Mouse (Mus musculus) layer of hippocampus, adult 18-20 months (tissue): ENCODE results near the gene Espl1. TPM values are rescaled to one million over a fixed set of nuclear protein-coding genes. Genes with fewer than 3 reads are reported as not detected.
"Not testable (repeated sequence)": the region's sequence is repeated elsewhere in the genome, so short reads cannot be mapped to it uniquely, and the experiment has no call there.

Experiments used
- DNase-seq, 2 experiments: peaks; one replicate each; pipeline ENCODE4 v3.0.0; 2022; ENCODE audit warnings: low spot score in 2 of 2
- total RNA-seq, 2 experiments: library from RNA; stranded (reverse); gene quantifications; 2 replicates each; pipeline ENCODE4 v1.2.3; 2021

Gene Espl1
- total RNA-seq, 2 experiments from 2014 or later, result 0.64 to 1.4 TPM

GRCm38 (mm10) chr15:102331610-102332015 is 35.5 kb downstream of the Espl1 start, which contains the start of gene Myg1:
TSS of gene Myg1 (plus strand) at chr15:102331709.
- DNase-seq, result peak; percentile 77 to 90

- no peak for DNase-seq
These were observed 39.2 kb downstream of the Espl1 start for GRCm38 (mm10) chr15:102335254-102335653.

GRCm38 (mm10) chr15:102335925-102336324 is 39.9 kb downstream of the Espl1 start:
- not testable (repeated sequence) for DNase-seq

DNA sequence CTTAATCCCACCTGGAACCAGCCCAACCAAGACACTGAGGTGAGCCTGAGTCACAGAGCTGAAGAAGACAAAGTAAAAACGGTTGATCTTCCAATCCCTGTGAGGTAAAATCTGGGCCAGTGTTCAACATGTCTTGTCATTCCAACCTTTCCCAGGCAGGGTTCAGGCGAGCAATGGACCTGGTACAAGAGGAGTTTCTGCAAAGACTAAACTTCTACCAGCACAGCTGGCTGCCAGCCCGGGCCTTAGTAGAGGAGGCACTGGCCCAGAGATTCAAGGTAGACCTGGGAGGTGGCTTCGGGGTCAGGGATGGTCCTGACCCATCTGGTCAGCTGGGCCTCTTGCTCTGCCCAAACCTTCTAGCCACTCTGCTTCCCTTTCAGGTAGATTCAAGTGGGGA is 40.9 kb downstream of the Espl1 start:
- DNase-seq, result no peak

- no peak for DNase-seq
These were observed 43.5 kb downstream of the Espl1 start for GRCm38 (mm10) chr15:102339612-102340011.

DNA sequence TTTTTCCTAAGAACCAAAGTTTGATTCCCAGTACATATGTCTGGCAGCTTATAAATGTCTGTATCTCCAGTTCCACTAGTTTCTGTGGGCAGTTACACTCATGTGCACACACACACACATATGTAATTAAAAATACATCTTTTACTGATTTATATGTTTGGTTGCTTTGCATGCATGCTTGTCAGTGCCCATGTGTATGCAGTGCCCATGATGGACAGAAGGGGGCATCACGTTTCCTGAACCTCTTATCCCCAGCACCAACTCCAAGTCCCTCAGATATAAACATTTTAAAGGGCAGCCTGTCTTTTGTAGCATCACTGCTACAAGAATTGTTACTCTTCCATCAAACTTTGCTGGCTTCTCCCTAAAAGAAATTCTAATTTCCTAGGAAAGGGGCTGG is 45.5 kb downstream of the Espl1 start:
- DNase-seq, result peak in 1 of 2 experiments; percentile 58

- DNase-seq, result no peak
These were observed 48.4 kb downstream of the Espl1 start for GRCm38 (mm10) chr15:102344490-102344889.

DNA sequence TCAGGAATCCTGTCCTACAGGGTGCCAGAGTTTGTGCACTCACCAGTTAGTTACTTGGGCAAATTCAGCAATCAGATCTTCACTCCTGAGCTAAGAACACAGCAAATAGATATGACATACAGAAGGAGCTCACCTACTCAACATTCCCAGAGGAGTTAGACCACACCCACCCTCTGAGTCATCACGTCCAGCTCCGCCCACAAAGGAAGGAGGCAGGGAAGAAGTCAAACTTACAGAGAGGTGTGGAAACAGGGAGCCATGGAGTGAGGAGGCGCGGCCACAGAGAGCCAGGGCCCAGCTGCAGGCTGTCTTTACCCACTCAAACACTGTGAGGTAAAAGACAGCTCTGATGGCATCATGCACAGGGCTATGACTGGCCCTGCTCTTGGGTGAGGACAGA is 50.4 kb downstream of the Espl1 start:
- no peak for DNase-seq

- peak; percentile 90 to 97 for DNase-seq
These were observed 54.3 kb downstream of the Espl1 start, which contains the start of gene Aaas for GRCm38 (mm10) chr15:102350138-102350941. TSS of gene Aaas (minus strand) at chr15:102350771.

GRCm38 (mm10) chr15:102350942-102351291 is 54.9 kb downstream of the Espl1 start:
- DNase-seq, result no peak

- DNase-seq, result no peak
These were observed 56.1 kb downstream of the Espl1 start for GRCm38 (mm10) chr15:102352177-102352576.

GRCm38 (mm10) chr15:102353986-102354385 is 57.9 kb downstream of the Espl1 start:
- DNase-seq, result no peak

DNA sequence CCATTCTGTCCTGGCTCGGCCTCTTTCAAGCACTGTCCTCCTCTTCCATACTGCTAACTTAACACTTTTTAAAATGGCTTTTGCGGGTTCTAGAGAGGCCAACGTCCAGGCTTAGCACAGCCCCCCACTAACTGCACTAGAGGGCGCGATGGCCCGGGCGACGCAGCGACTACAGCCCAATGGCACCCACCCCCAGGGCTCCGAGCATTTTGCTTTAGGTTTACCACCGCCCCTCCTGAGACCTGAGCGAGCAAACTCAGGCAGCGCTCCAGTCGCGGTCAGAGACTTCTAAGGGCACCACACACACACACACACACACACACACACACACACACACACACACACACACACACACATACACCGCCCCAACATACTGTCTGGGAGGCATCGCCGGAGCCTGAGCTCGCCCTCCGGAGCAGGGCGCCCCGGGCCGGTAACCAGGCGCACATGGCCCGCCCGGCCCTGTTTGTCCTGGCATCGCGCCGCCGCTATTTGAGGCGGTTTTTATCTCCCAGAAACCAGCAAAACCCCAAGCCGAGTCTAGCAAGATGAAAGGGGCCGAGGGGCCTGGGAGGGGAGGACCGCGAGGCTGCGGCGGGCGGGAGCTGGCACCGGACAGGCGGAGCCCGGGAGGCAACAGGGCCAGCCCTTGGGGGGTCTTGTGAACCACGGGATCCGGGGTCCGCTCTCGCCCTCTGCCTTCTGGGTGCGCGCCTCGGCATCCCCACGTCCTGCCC is 59.2 kb downstream of the Espl1 start:
- peak in 1 of 2 experiments; percentile 42 for DNase-seq

DNA sequence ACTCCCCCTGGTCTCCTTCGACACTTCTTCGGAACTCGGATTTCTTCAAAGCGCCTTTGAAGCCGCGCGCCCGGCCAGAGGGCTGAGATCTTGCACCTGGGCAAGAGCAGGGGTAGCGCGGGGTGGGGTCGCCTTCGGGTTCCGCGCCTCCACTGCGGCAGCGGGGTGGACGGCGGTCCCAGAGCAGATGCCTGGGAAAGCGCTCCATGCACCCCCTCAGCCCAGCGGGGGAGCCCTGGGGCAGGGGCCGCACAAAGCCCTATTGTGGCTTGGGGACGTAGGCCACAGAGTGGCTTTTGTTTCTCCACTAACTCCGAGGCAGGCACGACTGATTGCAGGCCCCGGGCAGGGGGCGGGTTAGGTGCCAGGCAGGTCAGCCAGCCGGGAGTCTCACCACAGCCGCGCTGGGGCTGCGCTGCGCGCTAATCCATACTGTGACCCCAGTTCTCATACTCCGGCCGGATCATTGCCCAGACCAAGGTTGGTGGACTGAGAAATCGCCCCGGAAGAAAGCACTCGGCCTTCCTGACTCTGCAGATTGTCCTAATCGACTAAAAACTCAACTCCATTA is 59.9 kb downstream of the Espl1 start:
- DNase-seq, result peak; percentile 37 to 60

- no peak for DNase-seq
These were observed 60.6 kb downstream of the Espl1 start for GRCm38 (mm10) chr15:102356501-102357325.

GRCm38 (mm10) chr15:102358126-102358525 is 62.1 kb downstream of the Espl1 start:
- no peak for DNase-seq

DNA sequence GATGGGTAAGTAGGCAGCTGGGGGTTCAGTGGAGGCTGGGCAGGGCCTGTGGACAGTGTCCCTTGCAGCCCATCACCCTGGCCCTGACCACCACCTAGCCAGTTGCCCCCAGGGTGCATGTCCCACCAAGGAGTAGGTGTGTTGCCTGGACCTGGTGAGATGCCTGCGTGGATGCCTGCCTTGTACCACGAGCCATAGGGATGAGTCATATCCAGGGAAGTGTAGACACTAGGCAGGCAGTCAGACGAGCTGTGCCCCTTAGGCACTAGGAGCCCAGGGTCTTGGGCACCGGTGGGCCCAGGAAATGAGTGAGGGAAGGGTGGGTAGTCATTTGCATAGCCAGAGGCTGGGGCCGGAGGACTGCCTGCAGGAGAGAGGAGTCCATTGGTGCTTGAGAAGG is 62.8 kb downstream of the Espl1 start:
- DNase-seq, result no peak

GRCm38 (mm10) chr15:102362648-102363047 is 66.6 kb downstream of the Espl1 start:
- no peak for DNase-seq

GRCm38 (mm10) chr15:102364678-102365077 is 68.6 kb downstream of the Espl1 start:
- DNase-seq, result no peak

DNA sequence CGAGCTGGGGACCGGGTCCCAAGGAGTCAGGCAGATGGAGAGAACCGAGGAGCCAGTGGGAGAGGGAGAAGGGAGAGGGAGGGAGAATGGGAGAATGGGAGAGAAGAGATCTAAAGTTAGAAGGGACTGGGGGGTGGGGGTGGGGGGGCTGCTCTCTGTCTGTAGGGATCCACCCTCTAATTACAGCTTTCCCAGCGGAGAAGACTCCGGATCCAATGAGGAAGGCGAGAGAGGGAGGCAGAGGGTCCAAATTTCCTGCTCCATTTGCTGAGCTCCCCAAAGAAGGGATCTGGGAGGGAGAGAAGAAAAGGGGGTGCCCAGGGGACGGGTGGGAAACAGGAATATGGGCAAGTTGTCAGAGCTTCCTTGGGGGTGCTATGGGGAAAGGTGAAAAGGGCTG is 70.2 kb downstream of the Espl1 start:
- no peak for DNase-seq

DNA sequence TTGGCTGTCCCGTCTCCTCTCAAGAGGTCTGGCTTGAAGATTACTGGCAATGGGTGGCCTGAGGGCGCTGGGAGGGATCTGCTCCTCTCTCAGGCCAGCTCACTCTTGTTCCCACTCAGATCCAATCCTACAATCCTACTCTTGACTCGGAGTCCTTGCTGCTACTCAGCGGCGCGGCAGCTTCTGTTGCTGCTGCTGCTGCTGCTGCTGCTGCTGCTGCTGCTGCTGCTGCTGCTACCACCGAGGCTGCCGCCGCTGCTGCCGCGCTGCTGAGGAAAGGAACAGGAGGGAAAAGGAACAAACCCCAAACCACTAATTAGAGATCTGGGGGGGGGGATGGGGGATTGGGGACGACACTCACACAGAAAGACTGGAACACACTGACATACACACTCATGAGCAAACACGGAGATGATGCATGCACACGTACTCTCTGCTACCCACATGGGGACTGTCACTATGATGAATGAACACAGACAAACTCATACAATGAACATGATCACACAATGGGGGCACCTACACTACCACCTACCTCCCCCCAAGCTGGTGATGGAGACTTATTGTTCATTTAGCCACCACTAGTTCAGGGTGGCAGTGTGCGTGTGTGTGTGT is 70.8 kb downstream of the Espl1 start, which contains the start of gene Sp7:
TSS of gene Sp7 (minus strand) at position 450 of the 612 bp plus-strand sequence.
- no peak for DNase-seq
